Mouse (Mus musculus): ENCODE results near the gene Smpd4. TPM values are rescaled to one million over a fixed set of nuclear protein-coding genes. Genes with fewer than 3 reads are reported as not detected.
"Not testable (repeated sequence)": the region's sequence is repeated elsewhere in the genome, so short reads cannot be mapped to it uniquely, and the experiment has no call there.

Gene Smpd4
- total and polyA plus RNA-seq, 3 experiments = 51.0 to 609 (median 94.3) TPM

- H3K9me3 ChIP-seq (replicated peaks; ENCODE audit: insufficient read depth, low read length) = no peaks in the 10 kb centered on the region
- TF ChIP-seq TBP (IDR thresholded peaks at IDR 0.05; ENCODE audit: low read depth, low read length) (no peak), POLR2A (IDR thresholded peaks at IDR 0.05; ENCODE audit: control insufficient read depth in 1 of 2, insufficient read depth in 1 of 2, low read depth in 1 of 2, low read length in 2 of 2, poor library complexity in 1 of 2) (no peak), NRF1 (IDR thresholded peaks at IDR 0.05; ENCODE audit: insufficient read depth, low read depth, low read length, poor library complexity, severe bottlenecking) (no peak), KAT2A (conservative IDR thresholded peaks at IDR 0.05; ENCODE audit: low read depth, low read length) (no peak), JUND (IDR thresholded peaks at IDR 0.05; ENCODE audit: low read depth, low read length) (no peak), ZMIZ1 (IDR thresholded peaks at IDR 0.05; ENCODE audit: low read depth, low read length) (no peak), NELFE (IDR thresholded peaks at IDR 0.05; ENCODE audit: low read depth, low read length) (no peak), RCOR1 (IDR thresholded peaks at IDR 0.05; ENCODE audit: low read depth, low read length) (no peak), MYC (IDR thresholded peaks at IDR 0.05; ENCODE audit: low read depth, low read length) (no peak), ZKSCAN1 (IDR thresholded peaks at IDR 0.05; ENCODE audit: low read depth, low read length) (no peak), CHD1 (IDR thresholded peaks at IDR 0.05; ENCODE audit: low read depth, low read length) (no peak), POLR2AphosphoS2 (IDR thresholded peaks at IDR 0.05; ENCODE audit: low read length) (no peak), USF2 (IDR thresholded peaks at IDR 0.05; ENCODE audit: borderline replicate concordance in 1 of 2, insufficient read depth in 1 of 2, low read depth in 1 of 2, low read length in 2 of 2) (no peak), MAZ (IDR thresholded peaks at IDR 0.05; ENCODE audit: low read depth, low read length) (no peak)
- H3K27ac ChIP-seq (ENCODE audit: control insufficient read depth, low read depth, low read length) = no peak overlapping the region
- H3K36me3 ChIP-seq (ENCODE audit: control insufficient read depth in 1 of 2, insufficient read depth in 2 of 2, low read length in 2 of 2) = no peaks in the 10 kb centered on the region
- no peak overlapping the region for H3K9ac ChIP-seq (ENCODE audit: control insufficient read depth, low read depth, low read length, poor library complexity, severe bottlenecking)
- peaks cover 0 to 1% of the 10 kb centered on the region in 2 experiments; a peak in 2 of 4 replicates for H3K27me3 ChIP-seq (ENCODE audit: control insufficient read depth in 1 of 2, insufficient read depth in 2 of 2, low read length in 2 of 2)
- no peaks in the 10 kb centered on the region for H3K79me2 ChIP-seq (ENCODE audit: control insufficient read depth, insufficient read depth, low read length, poor library complexity)
- DNase-seq (ENCODE audit: low read depth, low spot score) = no peak
- no peak overlapping the region for H3K4me3 ChIP-seq (ENCODE audit: control insufficient read depth in 1 of 2, insufficient read depth in 1 of 2, low read depth in 2 of 2, low read length in 2 of 2)
- H3K4me1 ChIP-seq (ENCODE audit: control insufficient read depth in 1 of 2, insufficient read depth in 2 of 2, low read length in 2 of 2) = no peaks in the 10 kb centered on the region
Measured at GRCm38 (mm10) chr16:17611383-17611782, 7.8 kb upstream of the Smpd4 start.

- DNase-seq (ENCODE audit: low read depth, low spot score) = peak; percentile 35
- not testable (repeated sequence) for H3K4me3 ChIP-seq (ENCODE audit: control insufficient read depth in 1 of 2, insufficient read depth in 1 of 2, low read depth in 2 of 2, low read length in 2 of 2)
Measured at GRCm38 (mm10) chr16:17614740-17615139, 4.4 kb upstream of the Smpd4 start.

More at GRCm38 (mm10) chr16:17614740-17615139, 4.4 kb upstream of the Smpd4 start:
- not testable (repeated sequence) for H3K27ac ChIP-seq (ENCODE audit: control insufficient read depth, low read depth, low read length); H3K4me1 ChIP-seq (ENCODE audit: control insufficient read depth in 1 of 2, insufficient read depth in 2 of 2, low read length in 2 of 2); H3K27me3 ChIP-seq (ENCODE audit: control insufficient read depth in 1 of 2, insufficient read depth in 2 of 2, low read length in 2 of 2); H3K36me3 ChIP-seq (ENCODE audit: control insufficient read depth in 1 of 2, insufficient read depth in 2 of 2, low read length in 2 of 2); H3K9me3 ChIP-seq (replicated peaks; ENCODE audit: insufficient read depth, low read length); H3K79me2 ChIP-seq (ENCODE audit: control insufficient read depth, insufficient read depth, low read length, poor library complexity); H3K9ac ChIP-seq (ENCODE audit: control insufficient read depth, low read depth, low read length, poor library complexity, severe bottlenecking)
- peak; percentile 35 to 45 (median 43) for TF ChIP-seq CTCF (IDR thresholded peaks at IDR 0.05 in 2 of 3, conservative IDR thresholded peaks at IDR 0.05 in 1 of 3; ENCODE audit: control insufficient read depth in 1 of 3, insufficient read depth in 1 of 3, low read depth in 2 of 3, low read length in 3 of 3, poor library complexity in 1 of 3, severe bottlenecking in 1 of 3)
- peak; percentile 35 for TF ChIP-seq SMC3 (IDR thresholded peaks at IDR 0.05; ENCODE audit: low read depth, low read length)
- peak; percentile 40 for TF ChIP-seq RAD21 (IDR thresholded peaks at IDR 0.05; ENCODE audit: low read depth, low read length)

Measured in MEL (cell line).